9 mouse cellular contexts compared by ENCODE assay signal in genomic region chr15:81694891-81695290, GRCm38 (mm10). TPM values are rescaled to one million over a fixed set of nuclear protein-coding genes. Genes with fewer than 3 reads are reported as not detected.
DNase-seq lines count a peak whose midpoint lies in the region; ATAC-seq lines count a peak whose summit lies in the region.
"Had no signal": no experiment of that assay in that cellular context is flagged by ENCODE, and none has a peak within 500 bp of the region (broad histone marks: within the 10 kb centered on the region; RNA-seq: fewer than 3 reads in every experiment).

No protein-coding gene starts in this region.

- no peak for DNase-seq in heart, adult 9 months (ENCODE audit: low spot score in 2 of 2)
- no peak for DNase-seq in thymus, postnatal 25 days
- DNase-seq in cerebellum, postnatal 25 days, result no peak
- no peak for DNase-seq in frontal cortex, postnatal 36 days (ENCODE audit: low spot score in 2 of 2)
- DNase-seq: cerebellum, postnatal 10 days had no signal

- H3K4me1 ChIP-seq in heart, embryonic 13.5 days, result peaks cover 18% of the 10 kb centered on the region
- H3K4me1 ChIP-seq in brown adipose tissue, adult 24 weeks (ENCODE audit: control insufficient read depth, insufficient read depth, insufficient read length, low read length), result 0 out of 2 replicates have a peak, but pooled peaks cover 2% of the 10 kb centered on the region
- peaks cover 26% of the 10 kb centered on the region for H3K4me1 ChIP-seq in hindbrain, embryonic 13.5 days (replicated peaks)
- H3K4me1 ChIP-seq in midbrain, embryonic 12.5 days, result peaks cover 18% of the 10 kb centered on the region; the same call in 1 of the 2 replicates

- no peaks in the 10 kb centered on the region for H3K36me3 ChIP-seq in heart, embryonic 13.5 days
- H3K36me3 ChIP-seq in hindbrain, embryonic 13.5 days, result no peaks in the 10 kb centered on the region
- H3K36me3 ChIP-seq in midbrain, embryonic 12.5 days, result no peaks in the 10 kb centered on the region

- peak overlapping the region; percentile 98 for H3K4me2 ChIP-seq in heart, embryonic 13.5 days
- peak overlapping the region; percentile 91 for H3K4me2 ChIP-seq in hindbrain, embryonic 13.5 days
- peak overlapping the region; percentile 95 for H3K4me2 ChIP-seq in midbrain, embryonic 12.5 days (replicated peaks)

- H3K4me3 ChIP-seq in heart, embryonic 13.5 days, result peak overlapping the region; percentile 67
- peak overlapping the region; percentile 62 for H3K4me3 ChIP-seq in brown adipose tissue, adult 24 weeks (ENCODE audit: insufficient read depth, low read depth, low read length)
- peak overlapping the region; percentile 58 for H3K4me3 ChIP-seq in hindbrain, embryonic 13.5 days
- H3K4me3 ChIP-seq in midbrain, embryonic 12.5 days, result peak overlapping the region; percentile 56

- H3K9me3 ChIP-seq in heart, embryonic 13.5 days, result no peaks in the 10 kb centered on the region
- no peaks in the 10 kb centered on the region for H3K9me3 ChIP-seq in hindbrain, embryonic 13.5 days
- no peaks in the 10 kb centered on the region for H3K9me3 ChIP-seq in midbrain, embryonic 12.5 days

- WGBS in heart, embryonic 13.5 days, result 20% methylated on average over 19 of the region's 19 CpGs
- WGBS in hindbrain, embryonic 13.5 days, result 26% methylated on average over 19 of the region's 19 CpGs
- 26% methylated on average over 19 of the region's 19 CpGs for WGBS in midbrain, embryonic 12.5 days

- H3K27ac ChIP-seq in heart, embryonic 13.5 days (replicated peaks), result no peak overlapping the region
- H3K27ac ChIP-seq in brown adipose tissue, adult 24 weeks (replicated peaks; ENCODE audit: low read depth, low read length), result no peak overlapping the region
- no peak overlapping the region; the same call in 1 of the 2 replicates for H3K27ac ChIP-seq in hindbrain, embryonic 13.5 days
- H3K27ac ChIP-seq in midbrain, embryonic 12.5 days (replicated peaks), result no peak overlapping the region

- H3K9ac ChIP-seq in heart, embryonic 13.5 days, result peak overlapping the region; percentile 85
- peak overlapping the region; percentile 83 for H3K9ac ChIP-seq in hindbrain, embryonic 13.5 days
- H3K9ac ChIP-seq in midbrain, embryonic 12.5 days (replicated peaks), result peak overlapping the region; percentile 72

- no peak for ATAC-seq in heart, embryonic 13.5 days (ENCODE audit: extremely low read depth, insufficient number of reproducible peaks, low FRiP score, low TSS enrichment)
- ATAC-seq in hindbrain, embryonic 13.5 days (ENCODE audit: low FRiP score), result no peak
- no peak for ATAC-seq in midbrain, embryonic 12.5 days (ENCODE audit: low FRiP score, low read depth)

- H3K27me3 ChIP-seq in heart, embryonic 13.5 days (replicated peaks), result peaks cover 68% of the 10 kb centered on the region
- H3K27me3 ChIP-seq in hindbrain, embryonic 13.5 days, result peaks cover 59% of the 10 kb centered on the region
- peaks cover 51% of the 10 kb centered on the region for H3K27me3 ChIP-seq in midbrain, embryonic 12.5 days

RNA-seq across cellular contexts. Expression of gene Chadl, which starts 2.2 kb away (rescaled TPM):
- 0.83 and 1.4 TPM in 2 replicates for polyA plus RNA-seq in heart, embryonic 13.5 days (2015; fragmentation: Nextera tagmentation; extraction: Ambion mirVana)
- polyA plus RNA-seq in brown adipose tissue, adult 24 weeks (2012; ENCODE audit: insufficient read depth, insufficient read length, missing spikeins), result 3.3 and 6.2 TPM in 2 replicates
- 13.5 and 14.2 TPM in 2 replicates for polyA plus RNA-seq in hindbrain, embryonic 13.5 days (2015; fragmentation: Nextera tagmentation; extraction: Ambion mirVana)
- polyA plus RNA-seq in midbrain, embryonic 12.5 days (2016; fragmentation: Nextera tagmentation; extraction: Ambion mirVana), result 3.4 and 5.6 TPM in 2 replicates

RNA-seq across cellular contexts. Expression of gene L3mbtl2, which starts 31.2 kb away (rescaled TPM):
- 16.5 and 16.6 TPM in 2 replicates for polyA plus RNA-seq in heart, embryonic 13.5 days (2015; fragmentation: Nextera tagmentation; extraction: Ambion mirVana)
- 6.4 and 7.0 TPM in 2 replicates for polyA plus RNA-seq in brown adipose tissue, adult 24 weeks (2012; ENCODE audit: insufficient read depth, insufficient read length, missing spikeins)
- 28.6 and 29.5 TPM in 2 replicates for polyA plus RNA-seq in hindbrain, embryonic 13.5 days (2015; fragmentation: Nextera tagmentation; extraction: Ambion mirVana)
- polyA plus RNA-seq in midbrain, embryonic 12.5 days (2016; fragmentation: Nextera tagmentation; extraction: Ambion mirVana), result 34.5 and 36.8 TPM in 2 replicates

RNA-seq across cellular contexts. Expression of gene Zc3h7b, which starts 50.0 kb away (rescaled TPM):
- polyA plus RNA-seq in heart, embryonic 13.5 days (2015; fragmentation: Nextera tagmentation; extraction: Ambion mirVana), result 19.5 and 21.4 TPM in 2 replicates
- 25.1 and 32.4 TPM in 2 replicates for polyA plus RNA-seq in brown adipose tissue, adult 24 weeks (2012; ENCODE audit: insufficient read depth, insufficient read length, missing spikeins)
- 42.6 and 46.8 TPM in 2 replicates for polyA plus RNA-seq in hindbrain, embryonic 13.5 days (2015; fragmentation: Nextera tagmentation; extraction: Ambion mirVana)
- 49.6 and 50.4 TPM in 2 replicates for polyA plus RNA-seq in midbrain, embryonic 12.5 days (2016; fragmentation: Nextera tagmentation; extraction: Ambion mirVana)

RNA-seq across cellular contexts. Expression of gene Rangap1, which starts 50.4 kb away (rescaled TPM):
- polyA plus RNA-seq in heart, embryonic 13.5 days (2015; fragmentation: Nextera tagmentation; extraction: Ambion mirVana), result 90.4 and 92.7 TPM in 2 replicates
- polyA plus RNA-seq in brown adipose tissue, adult 24 weeks (2012; ENCODE audit: insufficient read depth, insufficient read length, missing spikeins), result 15.0 and 18.8 TPM in 2 replicates
- polyA plus RNA-seq in hindbrain, embryonic 13.5 days (2015; fragmentation: Nextera tagmentation; extraction: Ambion mirVana), result 129 and 140 TPM in 2 replicates
- 161 and 165 TPM in 2 replicates for polyA plus RNA-seq in midbrain, embryonic 12.5 days (2016; fragmentation: Nextera tagmentation; extraction: Ambion mirVana)
